Mouse (Mus musculus) intestine, embryonic 16.5 days (tissue): ENCODE data around the gene Cdc20. TPM values are rescaled to one million over a fixed set of nuclear protein-coding genes. Genes with fewer than 3 reads are reported as not detected.
A peak's percentile ranks its signal among the peaks of the same experiment; 100 is the strongest.

Experiments
- ATAC-seq: fragments of 200-750 bp; cut with Nextera tagmentation; 2 replicates; pipeline ENCODE4 v1.8.0; 2017; ENCODE audit warnings: moderate TSS enrichment, moderate library complexity
- H3K27ac ChIP-seq: fragments of 300-500 bp; sonication (generic); 2 replicates; pipeline ENCODE4 v1.5.1; 2014; ENCODE audit warnings: mild to moderate bottlenecking, low read length
- H3K27me3 ChIP-seq: fragments of 300-500 bp; sonication (generic); replicated peaks from 2 replicates; pipeline ENCODE4 v1.6.1; 2014; ENCODE audit warnings: low read length, control low read depth, mixed read lengths; ENCODE audit not compliant: control insufficient read depth, insufficient read depth
- H3K36me3 ChIP-seq: fragments of 300-500 bp; sonication (generic); 2 replicates; pipeline ENCODE4 v1.6.1; 2014; ENCODE audit warnings: low read length, control low read depth; ENCODE audit not compliant: control insufficient read depth, insufficient read depth
- H3K4me1 ChIP-seq: fragments of 300-500 bp; sonication (generic); 2 replicates; pipeline ENCODE4 v1.6.1; 2014; ENCODE audit warnings: low read length, control low read depth, mixed read lengths; ENCODE audit not compliant: control insufficient read depth, insufficient read depth
- H3K4me2 ChIP-seq: fragments of 300-500 bp; sonication (generic); 2 replicates; pipeline ENCODE4 v1.6.1; 2014; ENCODE audit warnings: low read depth, low read length, control low read depth
- H3K4me3 ChIP-seq: fragments of 300-500 bp; sonication (generic); 2 replicates; pipeline ENCODE4 v1.5.1; 2014; ENCODE audit warnings: mild to moderate bottlenecking, low read length
- H3K9ac ChIP-seq: fragments of 300-500 bp; sonication (generic); 2 replicates; pipeline ENCODE4 v1.6.1; 2014; ENCODE audit warnings: low read depth, low read length
- H3K9me3 ChIP-seq: fragments of 300-500 bp; sonication (generic); 2 replicates; pipeline ENCODE4 v1.6.1; 2016; ENCODE audit warnings: low read length, control low read depth; ENCODE audit not compliant: control insufficient read depth
- WGBS: fragments of 180-500 bp; shearing (Covaris S2); extraction: QIAGEN DNeasy Blood & Tissue Kit; methylation state at CpG from one replicate; pipeline ENCODE4 v1.1.7; 2014; 5-methylcytosine and 5-hydroxymethylcytosine counted together
- polyA plus RNA-seq: library from polyadenylated mRNA; unstranded; fragments of >200 nt; fragmentation: Nextera tagmentation; extraction: Ambion mirVana; gene quantifications from 2 replicates; pipeline ENCODE4 v1.2.1, GENCODE M21; 2015

The Cdc20 gene
- polyA plus RNA-seq, 1 experiment from 2014 or later = 226 TPM

DNA sequence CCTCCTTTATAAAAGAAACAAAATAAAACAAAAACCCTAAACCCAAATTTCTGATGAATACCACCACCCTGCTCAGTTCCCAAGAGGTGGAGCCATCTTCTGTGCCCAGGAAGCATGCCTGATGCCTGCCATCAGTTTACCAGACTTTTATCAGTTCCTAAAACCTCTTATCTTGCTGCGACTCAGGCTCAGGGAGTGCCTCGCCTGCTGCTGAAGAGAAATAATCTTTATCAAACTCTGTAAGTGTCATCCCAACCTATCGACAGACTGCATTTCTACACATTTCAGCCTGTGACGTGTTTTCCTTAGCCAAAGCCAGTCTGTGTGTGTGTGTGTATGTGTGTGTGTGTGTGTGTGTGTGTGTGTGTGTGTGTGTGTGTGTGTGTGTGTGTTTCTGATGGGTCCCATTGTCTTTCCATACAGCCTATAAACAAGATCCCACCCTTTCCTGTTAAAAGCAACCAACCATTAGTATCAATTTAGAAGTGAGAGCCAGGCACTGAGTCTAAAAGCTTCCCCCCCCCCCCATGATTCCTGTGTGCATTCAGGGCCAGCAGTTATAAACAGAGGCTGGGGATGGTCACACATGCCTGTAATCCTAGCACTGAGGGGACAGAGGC is 12.5 kb downstream of the Cdc20 start:
- no peaks in the 10 kb centered on the region for H3K9me3 ChIP-seq
- no peak for ATAC-seq
- no peak overlapping the region for H3K4me2 ChIP-seq
- 67% methylated on average over 4 of the region's 4 CpGs for WGBS
- H3K36me3 ChIP-seq = no peaks in the 10 kb centered on the region
- H3K9ac ChIP-seq = no peak overlapping the region
- H3K27ac ChIP-seq = no peak overlapping the region
- no peaks in the 10 kb centered on the region for H3K27me3 ChIP-seq
- no peak overlapping the region for H3K4me3 ChIP-seq
- H3K4me1 ChIP-seq = peaks cover 24% of the 10 kb centered on the region

DNA sequence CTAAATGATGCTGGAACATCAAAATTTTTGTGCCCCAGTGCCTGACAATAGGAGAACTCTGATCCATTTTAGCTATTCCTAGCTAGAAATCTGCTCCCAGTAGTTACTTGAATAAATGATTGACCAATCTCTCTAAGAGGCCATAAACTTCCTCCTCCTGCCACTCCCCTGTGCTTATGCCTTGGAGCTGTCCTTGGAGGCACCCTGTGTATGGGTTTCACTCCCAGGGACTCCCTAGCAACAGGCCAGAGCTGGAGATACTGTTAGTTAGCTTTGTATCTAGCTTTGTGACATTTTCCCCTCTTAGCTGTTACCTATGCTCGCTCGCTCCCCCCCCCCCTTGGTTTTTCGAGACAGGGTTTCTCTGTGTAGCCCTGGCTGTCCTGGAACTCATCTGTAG is 15.8 kb downstream of the Cdc20 start:
- H3K9me3 ChIP-seq = no peaks in the 10 kb centered on the region
- no peaks in the 10 kb centered on the region for H3K27me3 ChIP-seq
- H3K9ac ChIP-seq = no peak overlapping the region
- ATAC-seq = peak; percentile 94
- peaks cover 11% of the 10 kb centered on the region for H3K4me1 ChIP-seq
- WGBS = 74% methylated on average over 3 of the region's 3 CpGs
- peak overlapping the region; percentile 77 for H3K27ac ChIP-seq
- H3K4me3 ChIP-seq = no peak overlapping the region
- no peak overlapping the region for H3K4me2 ChIP-seq
- H3K36me3 ChIP-seq = no peaks in the 10 kb centered on the region

DNA sequence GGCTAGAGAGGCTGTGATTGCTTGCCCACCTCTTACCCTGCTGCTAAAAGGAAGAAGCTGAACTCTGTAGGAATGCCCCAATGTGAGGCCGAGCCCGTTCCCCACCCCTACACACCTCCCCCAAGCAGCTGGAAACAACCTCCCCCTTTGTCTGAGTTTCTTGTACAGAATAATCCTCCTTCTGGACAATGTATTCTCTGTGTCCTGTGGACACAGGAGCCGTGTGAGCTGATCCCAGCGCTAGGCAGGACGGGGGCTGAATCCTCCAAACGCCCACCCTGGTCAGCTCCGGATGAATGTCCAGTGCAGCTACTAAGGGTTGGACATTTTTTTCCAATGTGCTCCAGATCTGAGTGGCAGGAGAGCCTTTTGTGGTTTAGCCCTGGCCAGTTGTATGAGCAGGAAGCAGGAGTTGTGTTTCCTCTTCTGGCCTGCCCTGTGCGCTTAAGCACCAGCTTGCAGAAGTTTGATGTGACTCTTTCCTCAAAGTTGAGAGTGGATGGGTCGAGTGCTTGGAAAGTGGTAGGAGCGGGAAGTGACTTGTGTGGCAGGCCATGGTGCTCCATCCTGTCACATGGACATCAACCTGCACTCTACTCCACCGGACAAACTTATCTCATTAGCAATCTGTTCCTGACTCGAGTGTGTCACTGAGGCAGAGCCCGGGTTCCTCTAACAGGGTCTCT is 19.9 kb downstream of the Cdc20 start:
- WGBS = 85% methylated on average over 13 of the region's 13 CpGs
- peaks cover 11% of the 10 kb centered on the region for H3K4me1 ChIP-seq
- H3K4me2 ChIP-seq = no peak overlapping the region
- no peak overlapping the region for H3K9ac ChIP-seq
- no peak overlapping the region for H3K27ac ChIP-seq
- H3K36me3 ChIP-seq = peaks cover 20% of the 10 kb centered on the region
- H3K4me3 ChIP-seq = no peak overlapping the region
- no peaks in the 10 kb centered on the region for H3K9me3 ChIP-seq
- no peaks in the 10 kb centered on the region for H3K27me3 ChIP-seq
- no peak for ATAC-seq

DNA sequence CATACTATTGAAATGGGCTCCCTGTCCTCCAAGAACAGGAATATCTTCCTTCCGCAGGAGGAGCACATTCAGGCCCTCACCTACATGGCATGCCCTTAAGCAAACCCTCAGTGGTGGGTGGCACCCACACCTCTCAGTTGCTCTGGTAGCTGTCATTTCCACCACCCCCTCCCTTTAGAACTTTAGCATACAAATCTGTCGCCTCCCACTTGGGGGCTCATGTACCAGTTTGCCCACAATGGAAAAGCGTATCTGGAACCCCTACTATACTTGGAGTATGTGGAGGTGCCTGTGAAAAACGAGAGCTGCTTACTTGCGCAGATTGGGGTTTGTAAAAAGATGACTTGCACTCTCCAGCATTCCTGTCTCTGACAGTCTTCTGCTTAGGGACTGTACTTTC is 20.8 kb downstream of the Cdc20 start:
- peaks cover 4% of the 10 kb centered on the region for H3K4me1 ChIP-seq
- no peak overlapping the region for H3K27ac ChIP-seq
- H3K27me3 ChIP-seq = no peaks in the 10 kb centered on the region
- no peak overlapping the region for H3K4me3 ChIP-seq
- ATAC-seq = no peak
- peaks cover 20% of the 10 kb centered on the region for H3K36me3 ChIP-seq
- no peak overlapping the region for H3K4me2 ChIP-seq
- no peak overlapping the region for H3K9ac ChIP-seq
- no peaks in the 10 kb centered on the region for H3K9me3 ChIP-seq
- 92% methylated on average over 5 of the region's 5 CpGs for WGBS

DNA sequence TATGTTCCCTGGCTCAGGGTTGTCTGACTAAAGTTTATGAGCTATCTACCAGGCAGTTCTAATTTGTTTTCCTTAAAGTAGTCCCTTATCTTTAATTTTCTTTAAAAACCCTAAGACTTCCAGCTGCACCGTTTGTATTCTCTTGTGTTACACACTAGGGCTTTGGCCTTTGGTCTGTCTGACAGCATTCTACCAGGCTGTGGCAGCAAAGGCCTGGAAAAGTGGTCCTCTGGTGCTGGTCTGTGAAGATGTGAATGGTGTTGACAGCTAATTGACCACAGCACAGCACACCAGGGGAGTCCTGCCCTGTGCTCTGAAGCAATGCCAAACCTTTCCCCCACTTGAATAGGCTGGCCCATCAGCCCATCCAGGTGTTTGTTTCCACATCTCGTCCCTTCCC is 21.4 kb downstream of the Cdc20 start:
- H3K9ac ChIP-seq = no peak overlapping the region
- WGBS = 72% methylated on average over 2 of the region's 2 CpGs
- no peak overlapping the region for H3K4me3 ChIP-seq
- ATAC-seq = no peak
- no peaks in the 10 kb centered on the region for H3K27me3 ChIP-seq
- no peaks in the 10 kb centered on the region for H3K9me3 ChIP-seq
- peaks cover under 1% of the 10 kb centered on the region for H3K4me1 ChIP-seq
- H3K27ac ChIP-seq = no peak overlapping the region
- no peak overlapping the region for H3K4me2 ChIP-seq
- peaks cover 20% of the 10 kb centered on the region for H3K36me3 ChIP-seq

DNA sequence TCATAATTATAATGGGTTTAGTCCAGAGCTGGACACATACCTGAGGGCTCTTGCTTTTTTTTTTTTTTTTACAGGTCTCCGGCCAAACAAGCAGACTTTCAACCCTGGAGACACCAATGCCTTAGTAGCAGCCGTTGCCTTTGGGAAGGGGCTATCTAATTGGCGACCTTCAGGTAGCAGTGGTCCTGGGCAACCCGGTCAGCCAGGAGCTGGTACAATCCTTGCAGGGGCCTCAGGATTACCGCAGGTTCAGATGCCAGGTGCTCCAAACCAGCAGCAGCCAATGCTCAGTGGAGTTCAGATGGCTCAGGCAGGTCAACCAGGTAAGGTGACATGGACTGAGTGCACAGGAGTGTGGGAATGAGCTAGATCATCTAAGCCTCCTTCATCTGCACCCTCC is 23.6 kb downstream of the Cdc20 start:
- no peak overlapping the region for H3K27ac ChIP-seq
- H3K4me2 ChIP-seq = no peak overlapping the region
- no peak overlapping the region for H3K9ac ChIP-seq
- H3K27me3 ChIP-seq = no peaks in the 10 kb centered on the region
- H3K36me3 ChIP-seq = peaks cover 20% of the 10 kb centered on the region
- WGBS = 92% methylated on average over 5 of the region's 5 CpGs
- no peak overlapping the region for H3K4me3 ChIP-seq
- H3K9me3 ChIP-seq = no peaks in the 10 kb centered on the region
- no peak for ATAC-seq
- H3K4me1 ChIP-seq = peaks cover 7% of the 10 kb centered on the region; the same call in 1 of the 2 replicates

DNA sequence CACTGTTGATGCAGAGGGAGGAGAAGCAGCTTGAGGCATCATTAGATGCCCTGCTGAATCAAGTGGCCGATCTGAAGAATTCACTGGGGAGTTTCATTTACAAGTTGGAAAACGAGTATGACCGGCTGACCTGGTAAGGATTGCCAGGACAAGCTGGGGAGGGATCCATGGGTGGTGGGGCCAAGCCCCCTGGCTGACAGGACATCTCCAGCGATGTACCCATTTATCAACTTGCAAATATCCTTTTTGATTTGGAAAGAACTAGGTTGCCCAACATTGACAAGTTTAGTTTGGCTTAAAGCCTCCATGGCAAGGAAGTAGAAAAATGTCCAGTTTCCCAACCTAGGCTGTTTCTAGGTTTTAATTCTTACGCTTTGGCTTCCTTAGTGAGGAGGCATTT is 26.3 kb downstream of the Cdc20 start:
- no peak overlapping the region for H3K27ac ChIP-seq

DNA sequence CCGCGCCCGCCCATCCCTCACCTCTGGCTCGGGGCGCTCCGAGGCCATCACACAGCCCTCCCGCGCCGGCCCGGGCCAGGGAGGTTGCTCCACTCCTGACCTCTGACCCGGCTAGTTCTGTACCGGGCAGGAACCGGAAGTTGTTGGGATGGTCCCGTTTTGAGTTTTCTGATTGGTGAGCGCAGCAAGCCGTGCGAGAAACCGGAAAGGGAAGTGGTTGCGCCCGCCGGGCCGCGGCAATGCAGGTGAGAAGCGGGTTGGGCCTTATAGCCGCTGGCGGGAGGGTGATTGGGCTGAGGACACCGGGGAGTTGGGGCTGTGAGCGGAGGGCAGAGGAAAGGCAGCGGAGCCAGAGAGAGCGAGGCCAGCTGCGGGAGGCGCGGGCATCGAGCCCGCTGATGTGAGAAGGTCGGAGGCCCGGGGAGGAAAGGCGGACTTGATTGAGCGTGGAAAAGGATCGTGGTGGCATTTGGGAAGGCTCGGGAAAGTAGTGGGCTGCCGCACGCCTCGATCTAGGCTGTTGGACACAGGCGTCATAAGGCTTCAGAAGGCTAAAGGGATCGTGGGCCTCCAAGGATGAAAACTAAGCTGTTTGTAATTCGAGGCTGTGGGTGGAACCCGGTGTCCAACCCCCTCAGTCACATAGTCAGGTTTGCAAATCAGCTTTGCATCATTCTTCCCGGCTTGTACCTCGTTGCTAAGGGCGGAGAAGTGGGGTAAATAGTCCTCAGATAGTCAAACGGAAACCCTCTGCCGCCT is 27.8 kb downstream of the Cdc20 start, which contains the start of the genes Szt2 and Med8:
Szt2 (minus strand) TSS at position 132 of the 759 bp plus-strand sequence.
Med8 (plus strand) TSS at position 196 of the 759 bp plus-strand sequence.
- under 1% methylated on average over 53 of the region's 53 CpGs for WGBS
- Histone ChIP-seq H3K4me1 (peaks cover 15% of the 10 kb centered on the region), H3K9ac (peak within 1 kb of the TSS; percentile 91), H3K27ac (peak within 1 kb of the TSS; percentile 67), H3K36me3 (peaks cover 11% of the 10 kb centered on the region), H3K4me2 (peak within 1 kb of the TSS; percentile 68), H3K27me3 (no peaks in the 10 kb centered on the region), H3K9me3 (no peaks in the 10 kb centered on the region), H3K4me3 (peak within 1 kb of the TSS; percentile 90)
- peak; percentile 98 for ATAC-seq

More for the DNA sequence above, 26.3 kb downstream of the Cdc20 start:
- Histone ChIP-seq H3K9me3 (no peaks in the 10 kb centered on the region), H3K4me1 (peaks cover 15% of the 10 kb centered on the region), H3K9ac (no peak overlapping the region), H3K4me2 (no peak overlapping the region), H3K36me3 (peaks cover 20% of the 10 kb centered on the region), H3K27me3 (no peaks in the 10 kb centered on the region), H3K4me3 (no peak overlapping the region)
- WGBS = 90% methylated on average over 5 of the region's 5 CpGs
- no peak for ATAC-seq

DNA sequence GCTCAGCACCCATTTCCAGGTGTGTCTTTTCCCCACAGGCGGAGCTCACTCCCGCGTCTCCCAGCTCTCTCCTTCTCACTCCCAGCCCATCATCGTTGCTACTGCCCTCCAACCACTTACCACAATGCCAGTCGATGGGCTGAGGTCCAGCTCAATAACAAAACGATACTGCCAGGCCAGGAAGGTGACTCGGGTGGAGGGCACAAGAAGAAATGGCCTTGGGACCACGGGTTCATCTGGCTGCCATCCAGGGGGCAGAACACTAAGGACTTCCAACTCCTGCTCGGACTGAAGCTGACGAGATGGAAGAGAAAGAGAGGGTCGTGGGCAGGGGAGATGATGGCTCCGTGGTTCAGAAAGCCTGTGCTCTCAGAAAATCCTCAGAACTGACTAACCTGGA is 34.5 kb downstream of the Cdc20 start:
- no peak for ATAC-seq
- WGBS = 90% methylated on average over 12 of the region's 12 CpGs
- Histone ChIP-seq H3K36me3 (peaks cover 16% of the 10 kb centered on the region), H3K9me3 (no peaks in the 10 kb centered on the region), H3K4me3 (no peak overlapping the region), H3K27ac (no peak overlapping the region), H3K4me2 (no peak overlapping the region), H3K9ac (no peak overlapping the region), H3K27me3 (no peaks in the 10 kb centered on the region), H3K4me1 (no peaks in the 10 kb centered on the region)
